Mouse (Mus musculus) heart, embryonic 15.5 days (tissue): ENCODE results near the gene Itm2b. TPM values are rescaled to one million over a fixed set of nuclear protein-coding genes. Genes with fewer than 3 reads are reported as not detected.

ENCODE experiments used
- ATAC-seq: fragments of 200-750 bp; cut with Nextera tagmentation; replicated peaks from 2 replicates; pipeline ENCODE4 v1.8.0; 2017; ENCODE audit warnings: low read depth, moderate TSS enrichment; ENCODE audit not compliant: insufficient number of reproducible peaks, insufficient read depth, low FRiP score
- H3K27ac ChIP-seq: fragments of 300-500 bp; sonication (generic); 2 replicates; pipeline ENCODE4 v1.5.1; 2015; ENCODE audit warnings: mild to moderate bottlenecking, inconsistent platforms
- H3K27me3 ChIP-seq: fragments of 300-500 bp; sonication (generic); 2 replicates; pipeline ENCODE4 v1.6.1; 2015; ENCODE audit warnings: inconsistent platforms
- H3K36me3 ChIP-seq: fragments of 300-500 bp; sonication (generic); 2 replicates; pipeline ENCODE4 v1.6.1; 2015; ENCODE audit warnings: mild to moderate bottlenecking, inconsistent platforms
- H3K4me1 ChIP-seq: fragments of 300-500 bp; sonication (generic); replicated peaks from 2 replicates; pipeline ENCODE4 v1.6.1; 2015; ENCODE audit warnings: inconsistent platforms
- H3K4me2 ChIP-seq: fragments of 300-500 bp; sonication (generic); 2 replicates; pipeline ENCODE4 v1.6.1; 2015; ENCODE audit warnings: inconsistent platforms, mild to moderate bottlenecking, moderate library complexity
- H3K4me3 ChIP-seq: fragments of 300-500 bp; sonication (generic); 2 replicates; pipeline ENCODE4 v1.5.1; 2015; ENCODE audit warnings: mild to moderate bottlenecking, inconsistent platforms
- H3K9ac ChIP-seq: fragments of 300-500 bp; sonication (generic); 2 replicates; pipeline ENCODE4 v1.6.1; 2015; ENCODE audit warnings: mild to moderate bottlenecking, inconsistent platforms
- H3K9me3 ChIP-seq: fragments of 300-500 bp; sonication (generic); replicated peaks from 2 replicates; pipeline ENCODE4 v1.6.1; 2016; ENCODE audit warnings: inconsistent platforms
- WGBS: fragments of 180-500 bp; shearing (Covaris S2); methylation state at CpG from one replicate; pipeline ENCODE4 v1.1.7; 2015; ENCODE audit warnings: mixed read lengths; 5-methylcytosine and 5-hydroxymethylcytosine counted together
- polyA plus RNA-seq: library from polyadenylated mRNA; unstranded; fragments of >200 nt; fragmentation: Nextera tagmentation; extraction: Ambion mirVana; gene quantifications from 2 replicates; pipeline ENCODE4 v1.2.1, GENCODE M21; 2015

The Itm2b gene
- polyA plus RNA-seq, 1 experiment from 2014 or later = 728 TPM

GRCm38 (mm10) chr14:73391457-73391856 lies 6.4 kb upstream of the Itm2b start:
- Histone ChIP-seq H3K27me3 (no peaks in the 10 kb centered on the region), H3K4me2 (no peak overlapping the region), H3K27ac (no peak overlapping the region), H3K36me3 (no peaks in the 10 kb centered on the region), H3K9ac (no peak overlapping the region), H3K4me3 (no peak overlapping the region), H3K9me3 (no peaks in the 10 kb centered on the region), H3K4me1 (peaks cover 22% of the 10 kb centered on the region)
- no peak for ATAC-seq
- 79% methylated on average over 1 of the region's 1 CpGs for WGBS

GRCm38 (mm10) chr14:73390196-73390595 lies 5.1 kb upstream of the Itm2b start:
- 83% methylated on average over 2 of the region's 2 CpGs for WGBS
- ATAC-seq = no peak
- H3K4me2 ChIP-seq = no peak overlapping the region
- no peaks in the 10 kb centered on the region for H3K36me3 ChIP-seq
- H3K9me3 ChIP-seq = no peaks in the 10 kb centered on the region
- H3K4me1 ChIP-seq = peaks cover 33% of the 10 kb centered on the region
- no peaks in the 10 kb centered on the region for H3K27me3 ChIP-seq
- H3K4me3 ChIP-seq = no peak overlapping the region
- no peak overlapping the region for H3K27ac ChIP-seq
- H3K9ac ChIP-seq = no peak overlapping the region

- peaks cover 30% of the 10 kb centered on the region for H3K4me1 ChIP-seq
- no peak overlapping the region for H3K9ac ChIP-seq
- no peaks in the 10 kb centered on the region for H3K36me3 ChIP-seq
- H3K4me2 ChIP-seq = no peak overlapping the region
- H3K27ac ChIP-seq = peak overlapping the region; percentile 83
- no peaks in the 10 kb centered on the region for H3K27me3 ChIP-seq
- no peak for ATAC-seq
- no peak overlapping the region for H3K4me3 ChIP-seq
- WGBS = 55% methylated on average over 7 of the region's 7 CpGs
- H3K9me3 ChIP-seq = no peaks in the 10 kb centered on the region
Measured at GRCm38 (mm10) chr14:73389059-73389458, 4.0 kb upstream of the Itm2b start.

- H3K36me3 ChIP-seq = no peaks in the 10 kb centered on the region
- no peak overlapping the region for H3K4me3 ChIP-seq
- no peaks in the 10 kb centered on the region for H3K9me3 ChIP-seq
- H3K4me1 ChIP-seq = peaks cover 32% of the 10 kb centered on the region
- H3K27me3 ChIP-seq = no peaks in the 10 kb centered on the region
- peak; percentile 37; the same call in 1 of the 2 replicates for ATAC-seq
- H3K9ac ChIP-seq = no peak overlapping the region
- peak overlapping the region; percentile 83 for H3K27ac ChIP-seq
- WGBS = 25% methylated on average over 7 of the region's 7 CpGs
- no peak overlapping the region for H3K4me2 ChIP-seq
Measured at GRCm38 (mm10) chr14:73388546-73388945, 3.5 kb upstream of the Itm2b start.

GRCm38 (mm10) chr14:73386493-73386892 lies 1.4 kb upstream of the Itm2b start:
- H3K27ac ChIP-seq = peak overlapping the region; percentile 99
- no peak overlapping the region for H3K4me2 ChIP-seq
- 42% methylated on average over 5 of the region's 5 CpGs for WGBS
- H3K9me3 ChIP-seq = no peaks in the 10 kb centered on the region
- no peaks in the 10 kb centered on the region for H3K27me3 ChIP-seq
- ATAC-seq = no peak
- H3K4me3 ChIP-seq = no peak overlapping the region
- H3K9ac ChIP-seq = no peak overlapping the region
- no peaks in the 10 kb centered on the region for H3K36me3 ChIP-seq
- peaks cover 51% of the 10 kb centered on the region for H3K4me1 ChIP-seq

GRCm38 (mm10) chr14:73385720-73386374 lies 758 bp upstream of the Itm2b start:
- Histone ChIP-seq H3K4me1 (peaks cover 57% of the 10 kb centered on the region), H3K4me3 (peak overlapping the region; percentile 95; the same call in 1 of the 2 replicates), H3K27me3 (no peaks in the 10 kb centered on the region), H3K27ac (peak overlapping the region; percentile 99), H3K36me3 (no peaks in the 10 kb centered on the region), H3K9me3 (no peaks in the 10 kb centered on the region), H3K4me2 (peak overlapping the region; percentile 63), H3K9ac (peak overlapping the region; percentile 99; the same call in 1 of the 2 replicates)
- ATAC-seq = no peak
- 88% methylated on average over 2 of the region's 2 CpGs for WGBS

- Histone ChIP-seq H3K27ac (peak overlapping the region; percentile 99), H3K9ac (peak overlapping the region; percentile 99), H3K4me1 (peaks cover 63% of the 10 kb centered on the region), H3K27me3 (no peaks in the 10 kb centered on the region), H3K36me3 (peaks cover 8% of the 10 kb centered on the region), H3K4me3 (peak overlapping the region; percentile 95), H3K4me2 (peak overlapping the region; percentile 63), H3K9me3 (no peaks in the 10 kb centered on the region)
- peak; percentile 19; the same call in 1 of the 2 replicates for ATAC-seq
- 0% methylated on average over 13 of the region's 13 CpGs for WGBS
Measured at GRCm38 (mm10) chr14:73384546-73384912, 560 bp downstream of the Itm2b start.

- ATAC-seq = no peak
- Histone ChIP-seq H3K9me3 (no peaks in the 10 kb centered on the region), H3K4me2 (peak overlapping the region; percentile 63), H3K36me3 (peaks cover 12% of the 10 kb centered on the region), H3K27me3 (no peaks in the 10 kb centered on the region), H3K27ac (no peak overlapping the region), H3K9ac (peak overlapping the region; percentile 99), H3K4me1 (peaks cover 59% of the 10 kb centered on the region), H3K4me3 (peak overlapping the region; percentile 95)
- 29% methylated on average over 2 of the region's 2 CpGs for WGBS
Measured at GRCm38 (mm10) chr14:73383746-73384145, 1.3 kb downstream of the Itm2b start.

GRCm38 (mm10) chr14:73382699-73383098 lies 2.4 kb downstream of the Itm2b start:
- no peak for ATAC-seq
- H3K4me1 ChIP-seq = peaks cover 54% of the 10 kb centered on the region
- H3K27me3 ChIP-seq = no peaks in the 10 kb centered on the region
- peak overlapping the region; percentile 95 for H3K4me3 ChIP-seq
- H3K9ac ChIP-seq = peak overlapping the region; percentile 99
- H3K27ac ChIP-seq = peak overlapping the region; percentile 29
- H3K4me2 ChIP-seq = peak overlapping the region; percentile 63
- peaks cover 12% of the 10 kb centered on the region for H3K36me3 ChIP-seq
- H3K9me3 ChIP-seq = no peaks in the 10 kb centered on the region
- 39% methylated on average over 9 of the region's 9 CpGs for WGBS

- Histone ChIP-seq H3K27ac (peak overlapping the region; percentile 57), H3K4me1 (peaks cover 59% of the 10 kb centered on the region), H3K9me3 (no peaks in the 10 kb centered on the region), H3K36me3 (peaks cover 12% of the 10 kb centered on the region), H3K4me2 (peak overlapping the region; percentile 63), H3K9ac (no peak overlapping the region), H3K4me3 (peak overlapping the region; percentile 19; the same call in 1 of the 2 replicates), H3K27me3 (no peaks in the 10 kb centered on the region)
- ATAC-seq = no peak
- WGBS = 47% methylated on average over 4 of the region's 4 CpGs
Measured at GRCm38 (mm10) chr14:73381559-73381958, 3.5 kb downstream of the Itm2b start.

- 78% methylated on average over 6 of the region's 6 CpGs for WGBS
- H3K4me3 ChIP-seq = no peak overlapping the region
- no peak overlapping the region for H3K27ac ChIP-seq
- ATAC-seq = no peak
- H3K4me1 ChIP-seq = peaks cover 65% of the 10 kb centered on the region
- H3K4me2 ChIP-seq = no peak overlapping the region
- H3K27me3 ChIP-seq = no peaks in the 10 kb centered on the region
- no peak overlapping the region for H3K9ac ChIP-seq
- H3K36me3 ChIP-seq = peaks cover 15% of the 10 kb centered on the region
- H3K9me3 ChIP-seq = no peaks in the 10 kb centered on the region
Measured at GRCm38 (mm10) chr14:73377804-73378203, 7.3 kb downstream of the Itm2b start.

GRCm38 (mm10) chr14:73376920-73377319 lies 8.2 kb downstream of the Itm2b start:
- Histone ChIP-seq H3K4me2 (no peak overlapping the region), H3K27ac (no peak overlapping the region), H3K4me3 (no peak overlapping the region), H3K4me1 (peaks cover 63% of the 10 kb centered on the region), H3K9ac (no peak overlapping the region), H3K36me3 (peaks cover 18% of the 10 kb centered on the region), H3K9me3 (no peaks in the 10 kb centered on the region), H3K27me3 (no peaks in the 10 kb centered on the region)
- ATAC-seq = no peak
- 73% methylated on average over 6 of the region's 6 CpGs for WGBS
